Mouse (Mus musculus): ENCODE measurements around the gene Ppm1m. TPM values are rescaled to one million over a fixed set of nuclear protein-coding genes. Genes with fewer than 3 reads are reported as not detected.

The Ppm1m gene
- total and polyA plus RNA-seq, 2 experiments from 2014 or later, result 16.2 to 18.5 TPM

GRCm38 (mm10) chr9:106158037-106158491, 41.5 kb downstream of the Ppm1m start, which contains the start of gene Glyctk:
Glyctk (minus strand) TSS chr9:106158138.
- H3K4me2 ChIP-seq (ENCODE audit: low read depth, low read length, poor library complexity, severe bottlenecking), result no peak within 1 kb of the TSS
- no peaks in the 10 kb centered on the region; the same call in 1 of the 2 replicates for H3K4me1 ChIP-seq (ENCODE audit: insufficient read depth, low read length)
- H3K27me3 ChIP-seq (ENCODE audit: insufficient read depth, low read length), result no peaks in the 10 kb centered on the region
- 79% methylated on average over 6 of the region's 6 CpGs for WGBS
- no peak within 1 kb of the TSS for H3K4me3 ChIP-seq (ENCODE audit: low read depth, low read length)
- DNase-seq (ENCODE audit: low spot score) (no peak), ATAC-seq (ENCODE audit: low FRiP score) (no peak)
- no peak within 1 kb of the TSS for H3K9ac ChIP-seq (replicated peaks; ENCODE audit: low read length, poor library complexity, severe bottlenecking)
- TF ChIP-seq CTCF (IDR thresholded peaks at IDR 0.05), result no peak
- H3K36me3 ChIP-seq (ENCODE audit: insufficient read depth, low read length), result 0 out of 2 replicates have a peak, but pooled peaks cover 4% of the 10 kb centered on the region
- H3K27ac ChIP-seq (ENCODE audit: low read depth, low read length), result no peak within 1 kb of the TSS
- H3K9me3 ChIP-seq (ENCODE audit: low read length), result no peaks in the 10 kb centered on the region

- H3K9ac ChIP-seq (replicated peaks; ENCODE audit: low read length, poor library complexity, severe bottlenecking), result no peak overlapping the region
- H3K27me3 ChIP-seq (ENCODE audit: insufficient read depth, low read length), result no peaks in the 10 kb centered on the region
- H3K4me3 ChIP-seq (ENCODE audit: low read depth, low read length), result no peak overlapping the region
- DNase-seq (ENCODE audit: low spot score) (no peak), ATAC-seq (ENCODE audit: low FRiP score) (no peak)
- peaks cover 5% of the 10 kb centered on the region for H3K36me3 ChIP-seq (ENCODE audit: insufficient read depth, low read length)
- TF ChIP-seq CTCF (IDR thresholded peaks at IDR 0.05), result no peak
- H3K27ac ChIP-seq (ENCODE audit: low read depth, low read length), result no peak overlapping the region
- whole genome bisulfite sequencing, result 83% methylated on average over 10 of the region's 10 CpGs
- H3K4me1 ChIP-seq (ENCODE audit: insufficient read depth, low read length), result no peaks in the 10 kb centered on the region; the same call in 1 of the 2 replicates
- no peak overlapping the region for H3K4me2 ChIP-seq (ENCODE audit: low read depth, low read length, poor library complexity, severe bottlenecking)
- no peaks in the 10 kb centered on the region for H3K9me3 ChIP-seq (ENCODE audit: low read length)
Observed at GRCm38 (mm10) chr9:106157623-106157925, 42.0 kb downstream of the Ppm1m start.

GRCm38 (mm10) chr9:106156921-106157622, 42.5 kb downstream of the Ppm1m start:
- Histone ChIP-seq H3K4me3 (ENCODE audit: low read depth, low read length) (no peak overlapping the region), H3K27ac (ENCODE audit: low read depth, low read length) (no peak overlapping the region), H3K4me2 (ENCODE audit: low read depth, low read length, poor library complexity, severe bottlenecking) (no peak overlapping the region), H3K36me3 (ENCODE audit: insufficient read depth, low read length) (peaks cover 8% of the 10 kb centered on the region), H3K4me1 (ENCODE audit: insufficient read depth, low read length) (no peaks in the 10 kb centered on the region; the same call in 1 of the 2 replicates), H3K9me3 (ENCODE audit: low read length) (no peaks in the 10 kb centered on the region), H3K9ac (replicated peaks; ENCODE audit: low read length, poor library complexity, severe bottlenecking) (no peak overlapping the region), H3K27me3 (ENCODE audit: insufficient read depth, low read length) (no peaks in the 10 kb centered on the region)
- TF ChIP-seq CTCF (IDR thresholded peaks at IDR 0.05), result peak; percentile 40
- ATAC-seq (ENCODE audit: low FRiP score) (no peak), DNase-seq (ENCODE audit: low spot score) (no peak)
- WGBS, result 79% methylated on average over 21 of the region's 21 CpGs

GRCm38 (mm10) chr9:106156419-106156818, 43.1 kb downstream of the Ppm1m start:
- ATAC-seq (ENCODE audit: low FRiP score) (peak; percentile 35; the same call in 1 of the 2 replicates), DNase-seq (ENCODE audit: low spot score) (peak; percentile 89)
- no peak overlapping the region for H3K27ac ChIP-seq (ENCODE audit: low read depth, low read length)
- H3K4me1 ChIP-seq (ENCODE audit: insufficient read depth, low read length), result no peaks in the 10 kb centered on the region; the same call in 1 of the 2 replicates
- TF ChIP-seq CTCF (IDR thresholded peaks at IDR 0.05), result peak; percentile 84
- 36% methylated on average over 5 of the region's 5 CpGs for WGBS
- H3K9me3 ChIP-seq (ENCODE audit: low read length), result no peaks in the 10 kb centered on the region
- no peaks in the 10 kb centered on the region for H3K27me3 ChIP-seq (ENCODE audit: insufficient read depth, low read length)
- H3K36me3 ChIP-seq (ENCODE audit: insufficient read depth, low read length), result peaks cover 8% of the 10 kb centered on the region
- no peak overlapping the region for H3K4me3 ChIP-seq (ENCODE audit: low read depth, low read length)
- H3K9ac ChIP-seq (replicated peaks; ENCODE audit: low read length, poor library complexity, severe bottlenecking), result no peak overlapping the region
- H3K4me2 ChIP-seq (ENCODE audit: low read depth, low read length, poor library complexity, severe bottlenecking), result no peak overlapping the region

GRCm38 (mm10) chr9:106154106-106154505, 45.4 kb downstream of the Ppm1m start:
- no peak overlapping the region for H3K4me3 ChIP-seq (ENCODE audit: low read depth, low read length)
- DNase-seq (ENCODE audit: low spot score) (no peak), ATAC-seq (ENCODE audit: low FRiP score) (no peak)
- peaks cover 8% of the 10 kb centered on the region for H3K36me3 ChIP-seq (ENCODE audit: insufficient read depth, low read length)
- H3K9me3 ChIP-seq (ENCODE audit: low read length), result no peaks in the 10 kb centered on the region
- H3K27ac ChIP-seq (ENCODE audit: low read depth, low read length), result no peak overlapping the region
- 74% methylated on average over 9 of the region's 9 CpGs for WGBS
- no peaks in the 10 kb centered on the region for H3K27me3 ChIP-seq (ENCODE audit: insufficient read depth, low read length)
- no peak for TF ChIP-seq CTCF (IDR thresholded peaks at IDR 0.05)
- H3K9ac ChIP-seq (replicated peaks; ENCODE audit: low read length, poor library complexity, severe bottlenecking), result no peak overlapping the region
- H3K4me1 ChIP-seq (ENCODE audit: insufficient read depth, low read length), result peaks cover 9% of the 10 kb centered on the region
- H3K4me2 ChIP-seq (ENCODE audit: low read depth, low read length, poor library complexity, severe bottlenecking), result no peak overlapping the region

GRCm38 (mm10) chr9:106149399-106149754, 50.2 kb downstream of the Ppm1m start:
- peak; percentile 17 for DNase-seq (ENCODE audit: low spot score)
- no peak for ATAC-seq (ENCODE audit: low FRiP score)

More at GRCm38 (mm10) chr9:106149399-106149754, 50.2 kb downstream of the Ppm1m start:
- Histone ChIP-seq H3K27me3 (ENCODE audit: insufficient read depth, low read length) (no peaks in the 10 kb centered on the region), H3K27ac (ENCODE audit: low read depth, low read length) (peak overlapping the region; percentile 97), H3K4me2 (ENCODE audit: low read depth, low read length, poor library complexity, severe bottlenecking) (peak overlapping the region; percentile 83), H3K9me3 (ENCODE audit: low read length) (no peaks in the 10 kb centered on the region), H3K4me1 (ENCODE audit: insufficient read depth, low read length) (peaks cover 17% of the 10 kb centered on the region), H3K9ac (replicated peaks; ENCODE audit: low read length, poor library complexity, severe bottlenecking) (peak overlapping the region; percentile 93), H3K4me3 (ENCODE audit: low read depth, low read length) (peak overlapping the region; percentile 76), H3K36me3 (ENCODE audit: insufficient read depth, low read length) (peaks cover 8% of the 10 kb centered on the region)
- 4% methylated on average over 10 of the region's 10 CpGs for WGBS
- no peak for TF ChIP-seq CTCF (IDR thresholded peaks at IDR 0.05)
